Mouse (Mus musculus): Measurements from ENCODE around the gene Il34.

The Il34 gene

GRCm38 (mm10) chr8:110713073-110713472 lies 92.7 kb downstream of the Il34 start:
- in situ Hi-C loops (cut with MboI; ENCODE audit: low sequenced_read_pairs) = no loop called here

GRCm38 (mm10) chr8:110711271-110711934 lies 94.3 kb downstream of the Il34 start:
- in situ Hi-C loops (cut with MboI; ENCODE audit: low sequenced_read_pairs) = no loop called here

- in situ Hi-C loops (cut with MboI; ENCODE audit: low sequenced_read_pairs) = no loop called here
Measured at GRCm38 (mm10) chr8:110710593-110710992, 95.1 kb downstream of the Il34 start.

DNA sequence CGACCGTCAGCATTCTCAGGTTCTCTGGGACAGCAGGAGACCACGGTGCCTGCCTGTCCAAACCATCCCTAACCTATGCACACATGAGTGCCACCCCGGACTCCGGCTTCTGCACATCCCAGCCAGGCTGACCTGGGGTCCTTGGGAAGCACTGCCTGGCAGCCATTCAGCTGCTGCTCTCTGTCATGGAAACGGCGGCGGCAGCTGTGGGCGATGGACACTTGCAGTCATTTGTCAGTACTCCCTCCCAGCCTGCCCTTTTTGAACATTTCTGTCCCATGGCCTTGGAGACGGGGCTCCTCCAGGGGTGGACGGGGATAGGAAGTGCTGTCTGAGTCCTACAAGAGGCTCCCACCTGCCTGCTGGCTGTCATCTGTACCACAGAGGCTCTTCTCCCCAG lies 97.3 kb downstream of the Il34 start:
- in situ Hi-C loops (cut with MboI; ENCODE audit: low sequenced_read_pairs) = no loop called here

DNA sequence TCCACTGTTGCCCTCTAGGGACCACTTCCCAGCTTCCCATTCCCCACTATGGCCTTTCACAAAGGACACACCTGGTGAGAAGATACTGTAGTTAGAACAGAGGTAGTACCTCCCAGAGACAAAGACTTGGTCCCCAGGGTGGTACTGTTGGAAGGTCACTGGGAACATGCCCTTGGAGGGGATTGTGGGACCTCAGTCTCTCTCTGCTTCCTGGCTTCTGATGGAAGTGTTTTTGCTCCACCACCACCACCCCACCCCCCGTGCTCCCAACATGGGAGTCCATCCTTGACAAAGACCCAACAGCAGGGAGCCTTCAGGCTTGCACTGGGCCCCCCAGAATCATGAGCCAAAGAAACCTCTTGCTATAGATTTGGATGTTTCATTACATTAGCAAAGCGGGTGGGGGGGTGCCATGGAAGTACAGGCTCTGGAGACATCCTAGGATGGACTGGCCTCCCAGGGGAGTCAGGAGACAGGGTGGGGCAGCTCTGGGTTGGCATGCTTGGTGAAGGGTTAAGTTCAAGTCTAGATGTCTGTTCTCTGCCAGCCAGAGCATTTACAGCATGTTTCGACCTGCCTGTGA lies 99.3 kb downstream of the Il34 start:
- in situ Hi-C loops (cut with MboI; ENCODE audit: low sequenced_read_pairs) = no loop called here

GRCm38 (mm10) chr8:110705391-110706287 lies 100.1 kb downstream of the Il34 start:
- in situ Hi-C loops (cut with MboI; ENCODE audit: low sequenced_read_pairs) = no loop called here

DNA sequence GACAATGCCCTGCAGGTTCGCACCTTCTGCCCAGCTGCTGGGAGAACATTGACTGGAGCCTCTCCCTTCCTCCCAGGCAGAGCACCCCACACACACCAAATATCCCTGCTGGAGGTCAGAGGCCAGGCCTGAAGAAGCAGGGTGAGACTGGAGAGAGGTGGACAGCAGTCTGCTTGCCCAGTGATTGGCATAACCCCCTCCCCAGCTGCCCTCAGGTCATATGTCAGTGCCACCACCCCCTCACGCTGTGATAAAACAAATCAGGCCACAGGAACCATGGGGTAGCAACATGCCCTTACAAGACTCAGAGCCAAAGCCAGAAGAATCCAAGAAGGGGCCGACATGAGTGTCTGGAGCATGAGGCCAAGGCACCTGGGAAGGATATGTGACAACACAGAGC lies 101.6 kb downstream of the Il34 start:
- in situ Hi-C loops (cut with MboI; ENCODE audit: low sequenced_read_pairs) = no loop called here

- in situ Hi-C loops (cut with MboI; ENCODE audit: low sequenced_read_pairs) = no loop called here
Measured at GRCm38 (mm10) chr8:110703460-110704061, 102.2 kb downstream of the Il34 start.

DNA sequence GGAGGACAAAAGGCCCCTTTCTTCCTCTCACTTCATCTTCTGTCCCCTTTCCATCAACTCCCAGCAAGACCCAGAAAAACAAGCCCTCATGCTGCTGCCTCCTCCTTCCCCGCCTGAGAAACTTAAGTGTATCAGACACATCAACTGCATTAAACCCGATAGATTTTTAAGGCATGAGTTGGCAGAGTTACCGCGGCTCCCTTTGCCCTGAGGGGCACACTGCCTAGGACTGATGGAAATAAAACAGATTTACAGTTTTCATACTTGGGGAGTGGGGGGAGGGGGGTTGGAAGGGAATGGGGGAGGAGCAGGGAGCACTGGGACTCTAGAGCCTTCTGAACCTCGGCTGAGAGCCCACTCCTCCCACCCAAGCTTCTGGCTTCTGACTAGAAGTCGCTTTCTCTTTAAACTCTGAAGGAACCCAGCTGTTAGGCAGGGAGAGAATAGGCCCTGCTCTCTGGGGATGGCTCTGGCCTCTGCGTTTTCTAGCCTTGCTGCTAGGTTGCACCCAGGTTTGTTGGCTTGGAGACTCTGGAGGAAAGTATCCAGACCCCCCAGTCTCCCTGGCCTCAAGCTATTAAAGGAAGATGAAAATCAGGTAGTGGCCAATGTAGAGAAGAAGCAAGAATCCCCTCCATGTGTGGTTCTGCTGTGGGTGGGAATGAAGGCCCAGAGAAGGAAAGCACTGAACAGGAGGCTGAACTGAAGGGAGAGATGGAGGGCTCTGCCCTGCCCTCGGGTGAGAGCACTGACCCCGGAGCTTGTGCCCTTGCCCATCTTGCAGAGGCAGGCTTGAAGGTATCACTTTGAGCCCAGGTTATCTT lies 102.9 kb downstream of the Il34 start:
- in situ Hi-C loops (cut with MboI; ENCODE audit: low sequenced_read_pairs) = no loop called here

GRCm38 (mm10) chr8:110700561-110700960 lies 105.2 kb downstream of the Il34 start:
- in situ Hi-C loops (cut with MboI; ENCODE audit: low sequenced_read_pairs) = no loop called here

- in situ Hi-C loops (cut with MboI; ENCODE audit: low sequenced_read_pairs) = no loop called here
Measured at GRCm38 (mm10) chr8:110699501-110699900, 106.2 kb downstream of the Il34 start.

DNA sequence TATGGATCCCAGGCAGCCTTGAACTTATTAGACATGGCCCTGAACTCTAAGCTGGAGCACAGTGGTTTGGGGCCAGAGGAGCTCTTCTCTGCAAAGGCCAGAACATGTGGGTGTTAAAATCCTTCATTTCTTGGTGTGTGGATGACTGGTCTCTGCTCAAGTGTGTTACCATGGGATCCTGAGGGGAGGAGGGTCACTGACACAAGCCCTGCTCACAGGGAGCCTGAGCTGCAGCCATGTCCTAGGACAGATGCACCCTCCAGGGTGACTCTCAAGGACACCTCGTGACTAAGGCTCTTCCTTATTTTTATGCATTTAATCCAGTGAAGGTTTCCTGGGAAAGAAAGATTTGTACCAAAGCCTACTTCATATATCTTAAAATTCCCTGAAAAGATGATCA lies 107.6 kb downstream of the Il34 start:
- in situ Hi-C loops (cut with MboI; ENCODE audit: low sequenced_read_pairs) = no loop called here

GRCm38 (mm10) chr8:110697571-110697970 lies 108.2 kb downstream of the Il34 start:
- in situ Hi-C loops (cut with MboI; ENCODE audit: low sequenced_read_pairs) = no loop called here

DNA sequence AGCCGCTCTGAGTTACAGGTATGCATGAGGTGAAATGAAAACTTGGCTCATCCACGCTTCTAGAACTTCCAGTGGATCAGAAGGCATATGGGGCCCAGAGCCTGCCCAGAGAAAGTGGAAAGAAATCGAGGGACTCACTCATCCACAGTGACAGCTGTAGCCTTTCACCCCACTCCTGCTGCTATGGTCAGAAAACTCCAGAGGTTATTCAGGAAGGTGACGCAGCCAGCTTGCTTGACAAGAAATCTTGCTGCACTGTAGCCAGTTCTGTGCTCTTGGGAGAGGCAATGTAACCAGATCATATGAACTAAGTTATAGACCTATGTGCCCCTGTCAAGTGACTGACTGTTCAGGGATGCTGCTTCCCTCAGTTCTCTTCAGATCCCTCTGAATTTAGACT lies 109.7 kb downstream of the Il34 start:
- in situ Hi-C loops (cut with MboI; ENCODE audit: low sequenced_read_pairs) = no loop called here

- in situ Hi-C loops (cut with MboI; ENCODE audit: low sequenced_read_pairs) = no loop called here
Measured at GRCm38 (mm10) chr8:110695431-110695830, 110.3 kb downstream of the Il34 start.

- in situ Hi-C loops (cut with MboI; ENCODE audit: low sequenced_read_pairs) = no loop called here
Measured at GRCm38 (mm10) chr8:110694826-110695225, 110.9 kb downstream of the Il34 start.

DNA sequence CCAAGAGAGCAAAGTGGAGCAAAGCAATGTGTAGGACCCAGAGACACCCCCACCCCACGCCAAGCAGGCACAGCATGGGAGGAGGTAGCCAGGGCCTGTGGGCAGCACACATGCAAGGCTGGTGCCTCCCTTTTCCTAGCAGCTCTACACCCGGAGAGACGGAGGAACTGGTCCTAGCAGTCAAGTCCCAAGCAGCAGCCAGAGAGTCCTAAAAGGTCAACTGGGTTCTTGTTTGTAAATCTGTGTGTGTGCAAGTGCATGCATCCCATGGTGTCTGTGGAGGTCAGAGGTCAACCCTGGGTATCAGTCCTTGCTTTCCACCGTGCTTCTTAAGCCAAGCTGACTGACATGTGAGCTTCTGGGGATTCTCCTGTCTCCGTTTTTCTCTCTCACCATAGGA lies 111.5 kb downstream of the Il34 start:
- in situ Hi-C loops (cut with MboI; ENCODE audit: low sequenced_read_pairs) = no loop called here

Measured in CH12F3 (cell line).